Mouse (Mus musculus): ENCODE results near the gene Pelp1.

Gene Pelp1

GRCm38 (mm10) chr11:70409594-70410296 lies at the start of gene Pelp1:
Gene Pelp1, minus strand, starts transcription at chr11:70410031.
- peak; percentile 64 for DNase-seq (ENCODE audit: low read depth, low spot score)

GRCm38 (mm10) chr11:70458688-70459600 lies 49.1 kb upstream of the Pelp1 start, which contains the start of gene Zmynd15:
Gene Zmynd15, plus strand, starts transcription at chr11:70459433.
- DNase-seq (ENCODE audit: low read depth, low spot score): no peak

GRCm38 (mm10) chr11:70453261-70454044 lies 43.6 kb upstream of the Pelp1 start:
- DNase-seq (ENCODE audit: low read depth, low spot score): no peak

GRCm38 (mm10) chr11:70451797-70452498 lies 42.1 kb upstream of the Pelp1 start, which contains the start of gene Med11:
Gene Med11, plus strand, starts transcription at chr11:70451919.
- DNase-seq (ENCODE audit: low read depth, low spot score): peak; percentile 85

GRCm38 (mm10) chr11:70450926-70451325 lies 41.1 kb upstream of the Pelp1 start:
- DNase-seq (ENCODE audit: low read depth, low spot score): no peak

- no peak for DNase-seq (ENCODE audit: low read depth, low spot score)
Measured at GRCm38 (mm10) chr11:70447373-70447772, 37.5 kb upstream of the Pelp1 start.

GRCm38 (mm10) chr11:70446756-70447155 lies 36.9 kb upstream of the Pelp1 start:
- no peak for DNase-seq (ENCODE audit: low read depth, low spot score)

- DNase-seq (ENCODE audit: low read depth, low spot score): no peak
Measured at GRCm38 (mm10) chr11:70444667-70445066, 34.8 kb upstream of the Pelp1 start.

GRCm38 (mm10) chr11:70443964-70444363 lies 34.1 kb upstream of the Pelp1 start:
- DNase-seq (ENCODE audit: low read depth, low spot score): no peak

- no peak for DNase-seq (ENCODE audit: low read depth, low spot score)
Measured at GRCm38 (mm10) chr11:70441882-70442281, 32.1 kb upstream of the Pelp1 start.

- no peak for DNase-seq (ENCODE audit: low read depth, low spot score)
Measured at GRCm38 (mm10) chr11:70440637-70441036, 30.8 kb upstream of the Pelp1 start.

- DNase-seq (ENCODE audit: low read depth, low spot score): no peak
Measured at GRCm38 (mm10) chr11:70438728-70439374, 29.0 kb upstream of the Pelp1 start.

GRCm38 (mm10) chr11:70437426-70437825 lies 27.6 kb upstream of the Pelp1 start:
- DNase-seq (ENCODE audit: low read depth, low spot score): no peak

- no peak for DNase-seq (ENCODE audit: low read depth, low spot score)
Measured at GRCm38 (mm10) chr11:70435476-70435875, 25.6 kb upstream of the Pelp1 start.

GRCm38 (mm10) chr11:70433951-70434350 lies 24.1 kb upstream of the Pelp1 start:
- DNase-seq (ENCODE audit: low read depth, low spot score): no peak

GRCm38 (mm10) chr11:70433569-70433943 lies 23.7 kb upstream of the Pelp1 start:
- DNase-seq (ENCODE audit: low read depth, low spot score): no peak

- DNase-seq (ENCODE audit: low read depth, low spot score): no peak
Measured at GRCm38 (mm10) chr11:70432895-70433568, 23.2 kb upstream of the Pelp1 start.

- peak; percentile 91 for DNase-seq (ENCODE audit: low read depth, low spot score)
Measured at GRCm38 (mm10) chr11:70432048-70432894, 22.4 kb upstream of the Pelp1 start, which contains the start of gene Arrb2. Gene Arrb2, plus strand, starts transcription at chr11:70432635.

- DNase-seq (ENCODE audit: low read depth, low spot score): no peak
Measured at GRCm38 (mm10) chr11:70431574-70431973, 21.7 kb upstream of the Pelp1 start.

Measured in retina, adult 2 months (tissue).